Mouse (Mus musculus) heart, embryonic 16.5 days (tissue): ENCODE results near the gene Csdc2. TPM values are rescaled to one million over a fixed set of nuclear protein-coding genes. Genes with fewer than 3 reads are reported as not detected.

Experiments used
- ATAC-seq: fragments of 200-750 bp; cut with Nextera tagmentation; replicated peaks from 2 replicates; pipeline ENCODE4 v1.8.0; 2017; ENCODE audit warnings: moderate number of reproducible peaks; ENCODE audit not compliant: insufficient read depth, low FRiP score; ENCODE audit errors: extremely low read depth
- H3K27ac ChIP-seq: fragments of 300-500 bp; sonication (generic); 2 replicates; pipeline ENCODE4 v1.5.1; 2014; ENCODE audit warnings: mild to moderate bottlenecking, low read length, control low read depth, moderate library complexity
- H3K27me3 ChIP-seq: fragments of 300-500 bp; sonication (generic); 2 replicates; pipeline ENCODE4 v1.6.1; 2014; ENCODE audit warnings: low read length, mixed read lengths; ENCODE audit not compliant: control insufficient read depth, insufficient read depth
- H3K36me3 ChIP-seq: fragments of 300-500 bp; sonication (generic); 2 replicates; pipeline ENCODE4 v1.6.1; 2014; ENCODE audit not compliant: control insufficient read depth, insufficient read depth
- H3K4me1 ChIP-seq: fragments of 300-500 bp; sonication (generic); 2 replicates; pipeline ENCODE4 v1.6.1; 2014; ENCODE audit warnings: low read length, mixed read lengths; ENCODE audit not compliant: control insufficient read depth, insufficient read depth
- H3K4me2 ChIP-seq: fragments of 300-500 bp; sonication (generic); 2 replicates; pipeline ENCODE4 v1.6.1; 2014; ENCODE audit warnings: low read depth, mild to moderate bottlenecking, control low read depth, low read length
- H3K4me3 ChIP-seq: fragments of 300-500 bp; sonication (generic); 2 replicates; pipeline ENCODE4 v1.5.1; 2014; ENCODE audit warnings: mild to moderate bottlenecking, control low read depth, low read length
- H3K9ac ChIP-seq: fragments of 300-500 bp; sonication (generic); 2 replicates; pipeline ENCODE4 v1.6.1; 2014; ENCODE audit warnings: low read length, control low read depth
- H3K9me3 ChIP-seq: fragments of 300-500 bp; sonication (generic); replicated peaks from 2 replicates; pipeline ENCODE4 v1.6.1; 2016; ENCODE audit warnings: low read length; ENCODE audit not compliant: control insufficient read depth
- WGBS: fragments of 180-500 bp; shearing (Covaris S2); extraction: QIAGEN DNeasy Blood & Tissue Kit; methylation state at CpG from one replicate; pipeline ENCODE4 v1.1.7; 2014; 5-methylcytosine and 5-hydroxymethylcytosine counted together
- polyA plus RNA-seq: library from polyadenylated mRNA; unstranded; fragments of >200 nt; fragmentation: Nextera tagmentation; extraction: Ambion mirVana; gene quantifications from 2 replicates; pipeline ENCODE4 v1.2.1, GENCODE M21; 2015

Csdc2 gene
- polyA plus RNA-seq, 1 experiment from 2014 or later, result 5.4 TPM

- 81% methylated on average over 3 of the region's 3 CpGs for WGBS
- no peaks in the 10 kb centered on the region for H3K36me3 ChIP-seq
- no peak for ATAC-seq
- H3K4me2 ChIP-seq, result no peak within 1 kb of the TSS
- H3K27ac ChIP-seq, result no peak within 1 kb of the TSS
- no peaks in the 10 kb centered on the region for H3K9me3 ChIP-seq
- H3K4me1 ChIP-seq, result peaks cover 11% of the 10 kb centered on the region
- H3K4me3 ChIP-seq, result no peak within 1 kb of the TSS
- H3K9ac ChIP-seq, result no peak within 1 kb of the TSS
- no peaks in the 10 kb centered on the region for H3K27me3 ChIP-seq
Measured at GRCm38 (mm10) chr15:81987646-81988045, 51.1 kb downstream of the Csdc2 start, which contains the start of gene Xrcc6. Gene Xrcc6, plus strand, starts transcription at chr15:81987835.

GRCm38 (mm10) chr15:81989371-81990062, 53.0 kb downstream of the Csdc2 start:
- Histone ChIP-seq H3K27me3 (no peaks in the 10 kb centered on the region), H3K4me3 (no peak overlapping the region), H3K9ac (peak overlapping the region; percentile 23; the same call in 1 of the 2 replicates), H3K27ac (no peak overlapping the region), H3K36me3 (peaks cover 8% of the 10 kb centered on the region; the same call in 1 of the 2 replicates), H3K4me1 (peaks cover 11% of the 10 kb centered on the region), H3K9me3 (no peaks in the 10 kb centered on the region), H3K4me2 (peak overlapping the region; percentile 36; the same call in 1 of the 2 replicates)
- peak; percentile 87 for ATAC-seq
- 33% methylated on average over 11 of the region's 11 CpGs for WGBS

- ATAC-seq, result no peak
- Histone ChIP-seq H3K27ac (no peak overlapping the region), H3K9me3 (no peaks in the 10 kb centered on the region), H3K4me3 (no peak overlapping the region), H3K4me2 (no peak overlapping the region), H3K27me3 (no peaks in the 10 kb centered on the region), H3K9ac (no peak overlapping the region), H3K4me1 (peaks cover 11% of the 10 kb centered on the region), H3K36me3 (peaks cover 10% of the 10 kb centered on the region; the same call in 1 of the 2 replicates)
- 29% methylated on average over 7 of the region's 7 CpGs for WGBS
Measured at GRCm38 (mm10) chr15:81990549-81990948, 54.0 kb downstream of the Csdc2 start.

GRCm38 (mm10) chr15:81993992-81994391, 57.4 kb downstream of the Csdc2 start:
- 63% methylated on average over 6 of the region's 6 CpGs for WGBS
- peaks cover 11% of the 10 kb centered on the region for H3K4me1 ChIP-seq
- no peak overlapping the region for H3K4me3 ChIP-seq
- H3K4me2 ChIP-seq, result no peak overlapping the region
- no peak overlapping the region for H3K9ac ChIP-seq
- no peaks in the 10 kb centered on the region for H3K9me3 ChIP-seq
- H3K27me3 ChIP-seq, result no peaks in the 10 kb centered on the region
- peaks cover 20% of the 10 kb centered on the region for H3K36me3 ChIP-seq
- ATAC-seq, result no peak
- no peak overlapping the region for H3K27ac ChIP-seq

Other genes starting within 250 kb of the Csdc2 start
- gene Chadl, start 239.5 kb upstream of the Csdc2 start, polyA plus RNA-seq, result 1.2 and 1.7 TPM in 2 replicates
- 18.0 and 19.2 TPM in 2 replicates for gene Zc3h7b, start 191.7 kb upstream of the Csdc2 start, polyA plus RNA-seq
- gene Rangap1, start 191.2 kb upstream of the Csdc2 start, polyA plus RNA-seq, result 75.9 and 83.6 TPM in 2 replicates
- gene Tef, start 134.3 kb upstream of the Csdc2 start, polyA plus RNA-seq, result 23.2 and 25.1 TPM in 2 replicates
- 17.5 and 17.8 TPM in 2 replicates for gene Tob2, start 78.0 kb upstream of the Csdc2 start, polyA plus RNA-seq
- gene Phf5a, start 64.8 kb upstream of the Csdc2 start, polyA plus RNA-seq, result 98.6 and 103 TPM in 2 replicates
- gene Aco2, start 64.5 kb upstream of the Csdc2 start, polyA plus RNA-seq, result 769 and 804 TPM in 2 replicates
- gene Polr3h, start 10.5 kb upstream of the Csdc2 start, polyA plus RNA-seq, result 157 and 161 TPM in 2 replicates
- 22.4 and 24.3 TPM in 2 replicates for gene Pmm1, start 24.2 kb downstream of the Csdc2 start, polyA plus RNA-seq
- gene 1700029P11Rik, start 43.8 kb downstream of the Csdc2 start, polyA plus RNA-seq, result not detected in 2 replicates
- gene Xrcc6, start 51.1 kb downstream of the Csdc2 start, polyA plus RNA-seq, result 76.8 and 113 TPM in 2 replicates
- 22.4 and 37.4 TPM in 2 replicates for gene Desi1, start 97.1 kb downstream of the Csdc2 start, polyA plus RNA-seq
- gene Snu13, start 110.8 kb downstream of the Csdc2 start, polyA plus RNA-seq, result 174 and 210 TPM in 2 replicates
- gene 4930407I10Rik, start 122.4 kb downstream of the Csdc2 start, polyA plus RNA-seq, result not detected in 2 replicates
- not detected in 2 replicates for gene Mei1, start 133.2 kb downstream of the Csdc2 start, polyA plus RNA-seq
- gene Ccdc134, start 191.2 kb downstream of the Csdc2 start, polyA plus RNA-seq, result 9.9 and 11.7 TPM in 2 replicates
- gene Srebf2, start 210.4 kb downstream of the Csdc2 start, polyA plus RNA-seq, result 91.6 and 92.0 TPM in 2 replicates